Mouse (Mus musculus): ENCODE data around the gene Gabrr1.
"Not testable (repeated sequence)": the region's sequence is repeated elsewhere in the genome, so short reads cannot be mapped to it uniquely, and the experiment has no call there.

Gene Gabrr1

GRCm38 (mm10) chr4:33132221-33132620, at the start of gene Gabrr1:
TSS of gene Gabrr1 (plus strand) at chr4:33132521.
- ATAC-seq (ENCODE audit: low TSS enrichment): no peak

GRCm38 (mm10) chr4:33099118-33099694, 33.1 kb upstream of the Gabrr1 start:
- no peak for ATAC-seq (ENCODE audit: low TSS enrichment)

- ATAC-seq (ENCODE audit: low TSS enrichment): no peak
These were observed 22.4 kb upstream of the Gabrr1 start for GRCm38 (mm10) chr4:33109720-33110458.

GRCm38 (mm10) chr4:33110845-33111244, 21.5 kb upstream of the Gabrr1 start:
- ATAC-seq (ENCODE audit: low TSS enrichment): no peak

- no peak for ATAC-seq (ENCODE audit: low TSS enrichment)
These were observed 21.0 kb upstream of the Gabrr1 start for GRCm38 (mm10) chr4:33111358-33111757.

- not testable (repeated sequence) for ATAC-seq (ENCODE audit: low TSS enrichment)
These were observed 19.5 kb upstream of the Gabrr1 start for GRCm38 (mm10) chr4:33112866-33113265.

- ATAC-seq (ENCODE audit: low TSS enrichment): peak; percentile 82
These were observed 13.2 kb upstream of the Gabrr1 start for GRCm38 (mm10) chr4:33119118-33119517.

- ATAC-seq (ENCODE audit: low TSS enrichment): peak; percentile 80
These were observed 7.8 kb upstream of the Gabrr1 start for GRCm38 (mm10) chr4:33124493-33124892.

- 0 out of 2 replicates have a peak, but pooled peaks have one; percentile 20 for ATAC-seq (ENCODE audit: low TSS enrichment)
These were observed 6.8 kb upstream of the Gabrr1 start for GRCm38 (mm10) chr4:33125409-33126084.

- ATAC-seq (ENCODE audit: low TSS enrichment): peak; percentile 67
These were observed 14.5 kb downstream of the Gabrr1 start for GRCm38 (mm10) chr4:33146679-33147291.

- ATAC-seq (ENCODE audit: low TSS enrichment): no peak
These were observed 15.5 kb downstream of the Gabrr1 start for GRCm38 (mm10) chr4:33147825-33148224.

GRCm38 (mm10) chr4:33149150-33149549, 16.8 kb downstream of the Gabrr1 start:
- ATAC-seq (ENCODE audit: low TSS enrichment): no peak

GRCm38 (mm10) chr4:33152087-33153038, 20.0 kb downstream of the Gabrr1 start:
- no peak for ATAC-seq (ENCODE audit: low TSS enrichment)

GRCm38 (mm10) chr4:33183477-33183876, 51.2 kb downstream of the Gabrr1 start:
- ATAC-seq (ENCODE audit: low TSS enrichment): peak; percentile 89

- ATAC-seq (ENCODE audit: low TSS enrichment): no peak
These were observed 55.8 kb downstream of the Gabrr1 start for GRCm38 (mm10) chr4:33188164-33188563.

GRCm38 (mm10) chr4:33188781-33189734, 56.7 kb downstream of the Gabrr1 start:
- ATAC-seq (ENCODE audit: low TSS enrichment): peak; percentile 92

GRCm38 (mm10) chr4:33189735-33190036, 57.4 kb downstream of the Gabrr1 start, which contains the start of gene Pm20d2:
TSS of gene Pm20d2 (minus strand) at chr4:33189737.
- ATAC-seq (ENCODE audit: low TSS enrichment): no peak

- ATAC-seq (ENCODE audit: low TSS enrichment): no peak
These were observed 65.8 kb downstream of the Gabrr1 start for GRCm38 (mm10) chr4:33198117-33198516.

- ATAC-seq (ENCODE audit: low TSS enrichment): peak; percentile 67
These were observed 72.4 kb downstream of the Gabrr1 start for GRCm38 (mm10) chr4:33204682-33205081.

- no peak for ATAC-seq (ENCODE audit: low TSS enrichment)
These were observed 75.2 kb downstream of the Gabrr1 start for GRCm38 (mm10) chr4:33207551-33207950.
